Mouse (Mus musculus) c-Kit-positive CD71-positive TER-119-negative erythroid progenitor cells, embryonic 14.5 days (primary cell): ENCODE results near the gene Men1.
"Not testable (repeated sequence)": the region's sequence is repeated elsewhere in the genome, so short reads cannot be mapped to it uniquely, and the experiment has no call there.

Experiments used
- DNase-seq: peaks from one replicate; pipeline ENCODE4 v3.0.0-alpha.2; 2013; ENCODE audit warnings: low read depth

The Men1 gene

DNA sequence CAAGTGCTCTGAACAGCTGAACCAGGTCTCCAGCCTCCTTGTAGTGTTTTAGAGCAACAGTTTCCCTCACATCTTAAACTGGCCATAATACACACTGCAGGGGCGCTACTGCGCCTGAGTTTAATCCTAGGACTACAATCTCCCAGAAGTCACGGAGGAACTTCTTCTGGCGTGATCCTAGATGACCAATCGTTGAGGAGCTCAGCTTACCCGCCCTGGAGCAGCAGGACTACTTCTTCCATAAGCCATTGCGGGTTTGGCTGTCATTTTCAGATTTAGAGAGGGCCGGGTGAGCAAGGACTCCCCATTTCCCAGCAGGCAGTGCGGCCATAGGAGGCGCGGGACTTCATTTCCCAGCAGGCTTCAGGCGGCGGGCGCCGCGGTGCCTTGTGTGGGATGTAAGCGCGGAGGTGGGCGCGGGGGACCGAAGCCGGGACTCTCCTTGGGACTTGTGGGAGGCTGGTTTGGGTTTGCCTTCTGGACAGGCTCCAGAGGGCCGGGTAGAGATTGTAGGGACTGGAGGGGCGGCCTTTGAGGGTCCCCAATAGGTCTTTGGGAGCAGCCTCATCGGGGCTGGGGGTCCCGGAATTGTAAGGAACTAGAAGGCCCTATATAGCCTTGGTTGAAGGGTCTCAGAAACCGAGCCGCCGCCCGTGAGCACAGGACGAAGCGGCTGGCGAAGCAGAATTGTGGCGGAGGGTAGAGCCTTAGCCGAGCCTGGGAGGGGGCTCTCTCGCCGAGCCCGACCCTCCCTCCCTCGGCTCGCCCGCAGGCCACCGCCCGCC is at the start of gene Men1:
Gene Men1 (plus strand): TSS at position 307 of the 785 bp plus-strand sequence.
- DNase-seq, result peak; percentile 92

DNA sequence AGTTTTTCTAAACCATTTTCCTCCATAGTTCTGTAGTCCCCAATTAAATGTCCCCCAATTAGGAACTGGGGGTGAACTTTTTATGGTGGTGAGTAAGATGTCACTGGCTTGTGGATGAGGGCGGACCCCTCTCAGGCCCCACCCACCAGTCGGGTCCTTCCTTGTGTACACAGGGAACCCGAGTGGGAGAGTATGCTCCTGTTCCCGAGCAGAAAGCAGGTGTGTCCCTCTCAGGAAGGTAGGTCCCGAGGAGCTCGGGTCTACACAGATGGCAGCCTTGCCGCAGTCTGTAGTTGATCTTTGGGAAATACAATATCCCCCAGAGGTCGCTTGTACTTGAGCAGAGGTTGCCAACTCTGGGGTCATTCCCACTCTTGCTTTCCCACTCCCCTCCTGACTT is 49.6 kb upstream of the Men1 start:
- no peak for DNase-seq

DNA sequence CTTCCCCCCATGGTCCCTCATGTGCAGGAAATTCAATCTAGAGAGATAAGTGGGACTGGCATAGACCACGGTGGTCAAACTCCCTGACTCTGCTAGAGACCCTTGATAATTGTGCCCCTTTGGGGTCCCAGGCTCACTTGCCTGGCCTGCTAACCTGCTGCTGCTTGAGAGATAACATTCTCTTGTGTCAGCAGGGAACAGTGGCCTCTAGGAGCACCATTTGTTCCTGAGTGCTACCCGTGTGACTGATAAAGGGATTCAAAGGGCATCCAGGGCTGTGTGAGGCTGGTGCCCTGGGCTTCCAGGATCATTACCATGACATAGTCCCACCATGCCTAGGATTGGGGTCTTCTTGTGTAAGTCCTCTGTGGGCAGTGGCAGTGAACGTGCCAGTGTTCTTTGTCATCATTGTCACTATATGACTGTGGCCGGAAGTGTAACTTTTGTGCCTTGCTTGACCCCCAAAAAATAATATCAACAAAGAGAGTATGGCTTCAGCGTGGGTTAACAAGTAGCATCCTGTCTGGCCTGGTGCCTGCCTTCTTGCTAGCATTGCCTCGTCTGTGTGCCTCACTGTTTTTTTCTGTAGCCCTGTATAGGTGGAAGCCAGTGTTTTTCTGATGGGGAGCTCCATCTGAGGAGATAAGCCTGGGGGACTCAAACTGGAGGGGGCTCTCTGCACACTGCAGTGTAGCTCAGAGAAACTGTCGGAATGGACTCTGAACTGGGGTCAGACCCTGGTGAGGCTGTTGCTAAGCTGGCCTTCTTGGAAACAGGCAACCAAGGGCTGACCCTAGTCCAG is 48.9 kb upstream of the Men1 start:
- no peak for DNase-seq

DNA sequence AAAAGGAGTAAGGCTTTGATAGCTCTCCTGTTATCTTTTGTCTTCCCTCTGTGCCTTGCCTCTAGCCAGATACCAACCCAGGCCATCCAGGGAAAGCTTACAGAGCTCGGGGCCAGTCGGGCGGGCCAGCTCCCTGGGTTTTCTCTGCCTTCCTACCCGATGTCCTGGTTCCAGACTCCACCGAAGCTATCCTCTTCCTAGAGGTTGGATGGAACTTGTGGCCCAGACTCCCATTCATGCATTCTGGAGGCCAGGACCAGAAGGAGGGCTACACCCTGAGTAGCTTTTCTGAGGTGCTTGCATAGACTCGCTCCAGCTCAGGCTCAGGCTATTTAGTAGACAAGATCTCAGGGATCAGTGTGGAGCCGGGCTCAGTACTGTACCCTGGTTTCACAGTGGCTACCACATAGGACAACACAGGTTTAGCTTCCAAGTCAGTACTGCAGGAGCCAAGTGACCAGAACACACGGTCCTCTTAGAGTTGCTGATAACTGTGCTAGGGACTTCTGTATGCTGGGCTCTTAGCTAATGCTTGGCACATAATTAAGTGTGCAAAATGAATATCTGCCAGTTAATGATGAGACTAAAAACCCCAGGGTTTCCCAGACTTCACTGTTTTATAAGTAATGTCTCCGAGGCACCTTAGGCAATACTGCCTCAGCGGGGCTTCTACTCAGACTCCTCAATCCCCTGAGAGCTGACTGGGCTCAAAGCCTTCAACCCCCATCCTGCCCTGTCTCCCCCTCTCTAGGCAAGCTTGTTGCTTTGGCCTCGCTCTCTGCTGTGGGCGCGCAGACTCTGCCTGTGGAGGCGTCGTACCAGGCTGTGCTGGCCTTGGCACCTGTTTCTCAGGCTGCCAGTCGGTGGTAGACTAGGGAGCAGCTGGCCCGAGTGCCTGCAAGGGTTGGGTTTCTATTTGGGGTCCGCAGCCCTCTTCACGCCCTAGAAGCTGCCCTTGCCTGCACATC is 48.1 kb upstream of the Men1 start:
- no peak for DNase-seq

DNA sequence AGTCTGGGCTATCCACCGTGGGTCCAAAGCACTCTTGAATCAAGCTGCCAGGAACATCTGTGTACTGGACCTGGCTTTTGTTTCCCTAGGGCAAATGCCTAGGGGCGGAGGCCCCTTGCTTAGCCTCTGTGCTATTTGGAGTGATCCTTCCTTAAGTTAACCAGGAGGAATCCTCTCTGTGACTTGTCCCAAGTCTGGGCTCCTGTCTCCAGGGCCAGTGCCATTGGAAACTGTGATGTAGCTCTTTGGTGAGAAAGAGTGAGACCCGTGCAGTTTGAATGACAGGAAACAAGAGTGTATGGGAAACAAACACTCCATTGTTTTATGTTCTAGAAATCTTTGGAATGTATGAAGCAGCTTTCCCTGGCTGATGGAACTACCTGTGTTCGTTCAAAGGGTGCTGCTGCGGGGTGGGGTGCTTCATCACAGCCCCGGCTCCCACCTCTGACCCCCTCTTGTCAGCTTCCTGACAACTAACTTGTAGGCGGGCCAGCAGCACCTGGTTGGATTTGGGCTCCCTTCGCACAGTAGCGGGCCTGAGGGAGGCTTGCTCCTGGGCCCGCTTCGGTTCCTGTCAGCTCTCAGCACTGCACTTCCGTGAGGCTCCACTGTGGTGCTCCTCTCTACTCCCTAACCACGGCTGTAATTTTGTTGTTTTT is 46.4 kb upstream of the Men1 start:
- DNase-seq, result no peak

DNA sequence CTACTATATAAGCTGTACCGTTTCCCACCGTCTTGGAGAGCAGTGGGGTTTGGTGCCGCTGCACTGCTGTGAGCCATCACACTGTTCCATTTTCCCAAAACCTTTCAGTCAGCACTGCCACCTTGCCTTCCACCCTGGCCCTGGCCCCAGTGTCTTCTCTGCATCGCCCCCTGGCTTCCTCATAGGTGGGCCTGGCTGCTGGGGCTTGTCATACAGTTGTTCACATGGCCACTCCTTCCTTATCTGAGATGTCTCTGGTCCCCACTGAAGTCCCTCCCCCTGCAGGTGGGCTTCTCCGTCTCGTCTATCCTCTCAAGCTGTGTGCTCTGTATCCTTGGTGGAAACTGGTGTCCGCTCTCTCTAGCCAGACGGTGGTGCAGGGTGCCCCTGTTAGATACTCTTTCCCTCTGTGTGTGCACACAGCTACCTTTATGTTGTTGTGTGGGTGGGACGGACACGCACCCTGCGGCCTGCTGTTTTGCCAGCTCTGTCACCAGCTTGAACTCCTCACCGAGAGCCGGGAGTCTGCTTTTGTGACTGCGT is 45.0 kb upstream of the Men1 start:
- no peak for DNase-seq

DNA sequence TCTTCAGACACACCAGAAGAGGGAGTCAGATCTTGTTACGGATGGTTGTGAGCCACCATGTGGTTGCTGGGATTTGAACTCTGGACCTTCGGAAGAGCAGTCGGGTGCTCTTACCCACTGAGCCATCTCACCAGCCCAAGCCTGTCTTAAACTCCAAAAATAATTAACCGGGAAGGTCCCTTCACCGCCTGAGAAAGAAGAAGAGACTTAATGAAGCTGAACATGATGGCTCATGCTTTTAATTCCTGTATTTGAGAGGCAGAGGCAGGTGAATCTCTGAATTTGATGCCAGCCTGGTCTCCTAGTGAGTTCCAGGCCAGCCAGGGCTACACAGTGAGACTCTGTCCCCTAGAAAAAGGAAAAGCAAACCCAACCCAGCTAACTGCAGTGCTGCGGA is 44.1 kb upstream of the Men1 start:
- not testable (repeated sequence) for DNase-seq

DNA sequence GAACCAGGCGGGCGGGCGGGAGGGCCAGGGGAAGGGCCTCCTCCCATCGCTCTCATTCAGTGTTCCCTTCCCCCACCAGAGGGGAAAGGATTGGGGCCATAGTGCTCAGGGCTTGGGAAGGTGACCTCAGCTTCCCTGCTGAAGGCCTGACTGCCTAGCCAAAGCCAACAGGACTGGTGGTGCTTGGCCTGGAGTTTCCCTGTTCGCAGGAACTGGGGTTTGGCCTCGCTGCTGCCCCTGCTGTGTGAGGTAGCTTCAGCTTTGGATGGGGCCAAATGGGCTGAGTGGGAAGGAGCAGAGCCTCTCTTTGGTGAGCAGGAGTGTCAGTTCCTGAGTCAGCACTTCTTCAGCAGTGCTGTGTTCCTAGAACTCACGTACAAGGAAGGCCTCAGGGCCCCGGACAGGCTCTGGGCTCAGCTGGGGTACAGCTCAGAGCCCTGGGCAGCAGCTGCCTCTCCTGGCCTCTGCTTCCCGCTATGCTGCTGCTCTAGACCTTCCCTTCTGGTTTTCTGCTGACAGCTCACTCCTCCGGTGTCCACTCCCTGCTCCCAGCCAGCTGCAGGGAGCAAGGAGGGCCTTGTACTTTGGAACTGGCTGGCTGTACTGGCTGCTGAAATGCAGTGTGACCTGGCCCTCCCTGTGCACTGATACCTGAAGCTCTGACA is 43.5 kb upstream of the Men1 start:
- no peak for DNase-seq

DNA sequence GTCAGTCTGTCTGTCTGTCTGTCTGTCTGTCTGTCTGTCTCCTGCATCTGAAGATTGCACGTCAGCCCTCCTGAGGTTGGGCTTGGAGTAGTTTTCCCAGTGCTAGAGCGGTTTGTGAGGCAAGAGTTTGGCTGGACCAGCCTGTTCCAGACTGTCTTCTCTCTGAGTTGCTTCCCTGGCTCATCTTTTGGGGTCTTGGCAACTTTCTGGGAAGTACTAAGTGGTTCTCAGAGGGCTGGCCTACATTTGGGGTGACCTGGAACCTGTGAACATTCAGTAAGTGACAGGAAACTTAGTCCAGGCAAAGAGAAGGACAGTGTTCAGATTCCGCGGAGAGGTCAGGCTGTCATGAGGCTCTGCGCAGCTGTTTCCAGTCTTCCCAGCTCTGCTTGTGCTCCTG is 42.5 kb upstream of the Men1 start:
- DNase-seq, result no peak

DNA sequence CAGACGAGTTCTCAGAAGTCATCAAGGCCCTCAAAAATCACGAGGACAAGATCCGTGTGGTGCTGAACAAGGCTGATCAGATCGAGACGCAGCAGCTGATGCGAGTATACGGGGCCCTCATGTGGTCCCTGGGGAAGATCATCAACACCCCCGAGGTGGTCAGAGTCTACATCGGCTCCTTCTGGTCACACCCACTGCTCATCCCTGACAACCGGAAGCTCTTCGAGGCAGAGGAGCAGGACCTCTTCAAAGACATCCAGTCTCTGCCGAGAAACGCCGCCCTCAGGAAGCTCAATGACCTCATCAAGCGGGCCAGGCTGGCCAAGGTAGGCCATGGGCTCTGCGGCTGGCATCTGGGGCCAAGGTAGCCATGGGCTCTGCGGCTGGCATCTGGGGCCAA is 40.5 kb upstream of the Men1 start:
- no peak for DNase-seq

DNA sequence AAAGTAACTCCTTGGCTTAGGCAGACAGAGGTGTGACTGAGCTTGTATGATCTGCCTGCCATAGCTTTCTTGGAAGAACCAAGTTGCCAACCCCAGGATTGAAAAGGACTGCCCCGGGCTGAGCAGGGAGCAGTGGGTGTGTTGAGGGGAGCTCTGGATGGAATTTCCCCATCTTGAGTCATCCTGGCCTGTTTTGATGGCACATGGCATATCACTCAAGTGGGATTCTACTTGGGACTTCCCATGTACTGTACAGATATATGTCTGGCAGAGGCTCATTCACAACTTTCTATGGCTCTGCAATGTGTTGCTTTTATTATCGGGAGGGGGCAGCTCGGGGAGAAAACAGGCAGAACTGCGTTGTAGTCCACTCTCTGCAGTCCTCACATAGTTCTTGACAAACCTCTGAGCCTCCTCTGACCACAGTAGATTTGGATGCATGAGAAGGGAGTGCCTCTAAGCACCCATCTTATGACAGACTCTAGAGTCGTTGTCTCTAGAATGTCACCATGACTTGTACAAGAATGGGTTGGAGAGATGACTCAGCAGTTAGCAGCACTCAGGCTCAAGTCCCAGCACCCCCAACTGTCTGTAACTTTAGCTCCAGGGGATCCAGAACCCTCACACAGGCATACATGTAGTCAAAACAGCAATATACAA is 38.1 kb upstream of the Men1 start:
- no peak for DNase-seq

DNA sequence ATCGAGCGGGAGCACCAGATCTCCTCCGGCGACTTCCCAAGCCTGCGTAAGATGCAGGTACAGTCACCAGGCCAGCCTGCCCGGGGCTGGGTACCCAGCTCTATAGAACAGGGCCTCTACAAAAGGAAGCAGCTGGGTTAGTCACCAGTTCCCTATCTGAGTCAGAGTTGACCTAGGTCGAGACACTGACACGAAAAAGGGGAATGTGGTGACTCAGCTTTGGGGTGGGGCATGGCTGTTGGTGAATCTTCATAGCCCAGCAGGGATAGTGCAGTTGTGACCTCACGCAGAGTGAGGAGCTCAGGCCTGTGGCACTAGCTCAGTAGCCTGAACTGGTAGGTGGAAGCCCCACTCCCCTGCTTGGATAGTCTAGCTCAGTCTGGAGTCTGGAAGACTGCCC is 37.1 kb upstream of the Men1 start:
- no peak for DNase-seq

DNA sequence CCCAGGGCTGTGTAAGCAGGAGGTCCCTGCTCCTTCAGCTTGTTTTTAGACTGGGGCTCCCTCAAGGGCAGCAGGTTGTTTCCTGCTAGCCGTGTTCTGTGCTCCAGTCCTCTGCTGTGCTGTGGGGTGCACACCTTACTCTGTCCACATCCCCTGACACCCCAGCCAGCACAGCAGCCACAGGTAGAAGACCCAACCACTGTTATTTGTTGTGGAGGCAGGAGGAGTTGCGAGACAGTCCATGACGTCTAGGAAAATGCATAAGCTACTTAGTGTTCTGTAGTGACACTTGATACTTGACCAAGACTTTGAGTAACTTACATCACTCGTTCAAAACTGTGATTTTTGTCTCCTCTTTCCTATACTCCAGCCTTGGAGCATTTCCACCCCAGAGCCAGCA is 35.8 kb upstream of the Men1 start:
- DNase-seq, result no peak

DNA sequence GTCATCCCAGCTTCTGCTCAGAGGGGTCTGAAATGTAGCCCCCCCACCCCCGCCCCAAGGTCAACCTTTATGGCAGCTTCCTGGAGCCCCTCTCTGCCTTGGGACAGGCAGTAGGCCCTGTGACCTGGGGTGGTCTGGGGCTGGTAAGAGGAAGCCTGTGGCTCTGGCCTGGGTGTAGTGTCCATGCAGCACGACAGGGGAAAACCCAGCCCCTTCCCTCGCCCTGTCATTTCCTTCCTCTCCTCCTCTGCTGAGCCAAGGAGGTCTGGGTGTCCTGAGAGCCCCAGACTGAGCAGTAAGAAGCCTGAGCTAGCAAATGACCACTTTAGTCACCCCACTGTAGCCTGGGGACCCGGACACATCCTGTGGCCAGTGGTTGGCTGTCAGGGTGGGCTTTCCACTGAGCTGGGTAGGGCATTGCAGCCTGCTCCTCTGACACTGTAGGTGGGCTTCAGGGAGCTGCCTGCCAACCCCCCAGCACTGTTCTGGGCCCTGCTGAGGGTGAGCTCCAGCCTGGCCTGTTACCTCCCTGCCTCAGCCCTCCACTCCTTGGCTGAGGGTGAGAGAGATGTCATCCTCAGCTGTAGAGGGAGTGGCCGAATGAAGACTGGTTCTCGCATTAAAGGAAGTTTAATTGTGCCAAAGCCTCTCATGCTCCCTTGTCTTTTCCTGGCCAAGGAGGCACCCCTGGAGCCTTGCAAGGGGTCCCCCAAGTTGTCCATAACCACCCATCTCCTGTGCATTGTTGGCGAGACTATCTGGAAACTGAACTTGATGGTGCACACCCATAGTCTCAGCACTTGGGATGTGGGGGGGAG is 35.1 kb upstream of the Men1 start:
- DNase-seq, result no peak

DNA sequence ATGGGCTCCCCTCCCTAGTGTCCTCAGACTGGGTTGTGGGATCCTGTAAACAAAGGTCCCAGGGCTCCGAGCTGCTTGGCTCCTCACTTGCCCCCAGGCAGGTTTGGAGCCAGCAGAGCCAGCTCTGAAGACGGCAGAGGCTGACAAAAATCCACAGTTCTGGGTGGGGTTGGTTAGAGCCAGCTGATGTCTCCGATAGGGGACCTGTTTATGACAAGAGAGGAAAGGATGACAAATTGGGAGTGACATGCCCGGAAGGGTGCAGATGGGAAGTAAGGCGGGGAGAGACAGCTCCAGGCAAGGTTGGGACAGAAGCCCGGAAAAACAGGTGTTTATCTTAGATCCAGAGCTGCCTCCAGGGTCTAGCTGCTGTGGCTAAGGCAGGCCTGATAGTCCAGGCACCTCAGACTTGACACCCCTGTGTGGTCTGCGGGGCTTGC is 34.4 kb upstream of the Men1 start:
- peak; percentile 70 for DNase-seq

DNA sequence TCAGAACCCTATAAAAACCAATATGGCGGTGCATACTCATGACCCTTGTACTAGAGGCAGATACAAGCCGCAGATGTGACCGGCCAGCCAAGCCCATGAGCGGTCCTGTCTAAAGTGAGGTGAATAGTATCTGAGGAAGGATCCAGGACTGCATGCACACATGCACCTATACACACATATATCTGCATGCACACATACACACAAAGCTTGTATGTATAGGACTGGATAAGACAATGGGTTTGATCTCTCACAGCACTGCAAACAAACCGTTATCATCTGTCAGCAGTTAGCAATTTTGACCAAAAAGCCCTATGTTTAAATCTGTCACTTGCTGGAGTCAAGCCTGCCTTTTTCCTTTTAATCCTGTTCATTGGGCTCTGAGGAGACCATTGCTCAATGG is 32.7 kb upstream of the Men1 start:
- no peak for DNase-seq

DNA sequence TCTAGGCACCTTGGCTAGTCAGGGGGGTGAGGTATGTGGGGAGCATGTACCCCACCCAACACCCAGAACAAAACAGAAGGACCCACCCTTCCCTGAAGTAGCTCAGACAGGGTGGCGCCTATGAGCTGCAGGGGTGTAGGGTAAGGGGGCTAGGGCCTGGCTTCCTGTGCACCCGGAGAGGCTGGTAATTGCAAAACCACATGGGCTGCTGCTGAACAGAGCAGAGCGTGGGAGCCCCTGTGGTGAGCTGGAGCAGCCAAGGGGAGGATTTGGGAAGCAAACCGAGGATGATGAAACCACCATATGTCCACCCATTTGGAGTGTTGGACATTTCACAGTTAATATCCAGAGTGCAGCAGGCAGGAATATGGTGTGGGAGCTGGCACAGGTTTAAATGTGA is 32.3 kb upstream of the Men1 start:
- DNase-seq, result no peak

DNA sequence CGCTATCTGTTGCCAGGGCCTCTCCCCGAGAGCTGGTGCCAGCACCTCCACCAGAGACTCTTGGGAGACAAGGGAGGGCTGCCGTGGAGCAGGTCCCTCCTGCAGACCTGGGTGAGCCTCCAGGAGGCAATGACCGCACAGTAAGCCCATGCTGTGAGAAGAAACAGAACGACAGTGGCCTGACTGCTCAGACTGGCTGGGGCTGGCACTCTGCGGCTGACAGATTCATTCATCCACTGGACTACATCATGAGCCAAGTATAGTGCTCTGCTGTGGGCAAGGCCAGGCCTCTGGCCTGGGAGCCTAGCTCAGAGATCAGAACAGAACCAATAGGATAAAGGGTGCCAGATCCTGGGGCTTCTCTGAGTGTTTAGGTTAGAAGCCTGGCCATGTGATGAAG is 30.9 kb upstream of the Men1 start:
- no peak for DNase-seq

DNA sequence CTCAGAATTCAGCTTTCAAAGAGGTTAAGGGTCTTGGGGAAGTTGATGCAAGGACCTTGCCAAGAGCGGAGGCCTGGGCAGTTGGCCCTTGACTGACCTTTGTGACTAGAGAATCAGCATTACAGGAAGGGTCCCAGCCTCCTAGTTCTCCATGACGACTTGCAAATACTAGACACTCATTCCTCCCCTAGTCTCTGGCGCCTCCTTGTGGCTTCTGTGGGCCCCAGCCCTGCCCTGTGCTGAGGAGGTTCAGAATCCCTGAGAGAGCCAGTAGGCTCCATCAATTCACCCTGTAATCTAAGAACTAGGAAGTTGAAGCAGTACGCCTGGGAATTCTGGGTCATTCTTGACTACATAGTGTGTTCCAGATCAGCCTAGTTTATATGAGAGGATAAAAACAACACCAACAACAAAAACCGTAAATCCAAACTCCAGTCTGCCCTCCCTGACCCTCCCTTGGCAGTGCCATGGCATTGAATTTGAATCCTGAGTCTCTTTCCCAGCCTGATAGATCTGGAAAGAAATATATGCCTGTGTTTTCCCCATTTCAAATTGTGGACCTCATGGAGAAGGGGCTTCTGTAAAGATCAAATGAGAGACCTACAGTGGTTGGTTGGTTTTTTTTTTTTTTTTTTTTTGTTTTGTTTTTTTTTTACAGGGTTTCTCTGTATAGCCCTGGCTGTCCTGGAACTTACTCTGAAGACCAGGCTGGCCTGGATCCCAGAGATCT is 29.8 kb upstream of the Men1 start:
- peak; percentile 94 for DNase-seq
